Mouse (Mus musculus) ES-Bruce4 (cell line): Measurements from ENCODE around the gene Cyp4a30b.
"Not testable (repeated sequence)": the region's sequence is repeated elsewhere in the genome, so short reads cannot be mapped to it uniquely, and the experiment has no call there.

Experiments used
- CTCF ChIP-seq: IDR thresholded peaks from one replicate; pipeline ENCODE4 v1.8.1; 2011; ENCODE audit warnings: low read depth, low read length
- EP300 ChIP-seq: IDR thresholded peaks from 2 replicates; pipeline ENCODE4 v1.6.1; 2011; ENCODE audit warnings: low read depth, low read length; ENCODE audit not compliant: insufficient read depth
- POLR2A ChIP-seq: IDR thresholded peaks from one replicate; pipeline ENCODE4 v1.8.1; 2011; ENCODE audit warnings: low read length; ENCODE audit not compliant: insufficient read depth

DNA sequence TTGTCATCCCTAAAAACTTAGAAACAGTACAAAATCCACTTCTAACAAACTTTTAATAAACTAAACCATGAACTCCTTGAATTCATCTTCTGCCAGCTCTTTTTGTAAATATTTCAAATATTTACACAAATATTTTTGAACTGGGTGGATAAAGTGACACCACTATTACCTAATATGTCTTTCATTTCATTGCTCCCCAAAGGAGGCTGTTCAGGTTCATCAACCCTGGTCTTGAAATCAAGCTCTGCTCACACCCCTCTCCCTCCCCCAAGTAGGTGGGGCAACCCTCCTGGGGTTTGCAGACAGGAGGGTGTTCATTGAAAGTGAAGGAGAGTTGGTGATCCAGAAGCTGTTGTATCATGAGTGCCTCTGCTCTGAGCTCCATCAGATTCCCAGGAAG lies 41.1 kb upstream of the Cyp4a30b start, which contains the start of gene Cyp4a12b:
- TF ChIP-seq CTCF, POLR2A, EP300: not testable (repeated sequence)
